Mouse (Mus musculus) MEL (cell line): ENCODE measurements around the gene Pnmal1. TPM values are rescaled to one million over a fixed set of nuclear protein-coding genes. Genes with fewer than 3 reads are reported as not detected.

Source experiments
- DNase-seq: peaks from one replicate; pipeline ENCODE4 v3.0.0; 2011; ENCODE audit warnings: low read depth, low spot score
- H3K27ac ChIP-seq: 2 replicates; pipeline ENCODE4 v1.5.1; 2012; ENCODE audit warnings: low read depth, mild to moderate bottlenecking, control low read depth, low read length, moderate library complexity; ENCODE audit not compliant: control insufficient read depth
- H3K27me3 ChIP-seq, 2 experiments: fragments of 150-350 bp in 1 of 2; sonication (generic) in 1 of 2; 2 replicates each; pipeline ENCODE4 v1.6.1; 2012; ENCODE audit warnings: low read length in 2 of 2, mild to moderate bottlenecking in 2 of 2, improper control_type of control experiment in 1 of 2, moderate library complexity in 1 of 2; ENCODE audit not compliant: insufficient read depth in 2 of 2, control insufficient read depth in 1 of 2
- H3K36me3 ChIP-seq, 2 experiments: 2 replicates each; pipeline ENCODE4 v1.6.1; 2012 to 2014; ENCODE audit warnings: low read length in 2 of 2, improper control_type of control experiment in 1 of 2, inconsistent platforms in 1 of 2, mild to moderate bottlenecking in 1 of 2; ENCODE audit not compliant: insufficient read depth in 2 of 2, control insufficient read depth in 1 of 2
- H3K4me1 ChIP-seq, 2 experiments: fragments of 150-350 bp in 1 of 2; sonication (generic) in 1 of 2; 2 replicates each; pipeline ENCODE4 v1.6.1; 2012; ENCODE audit warnings: low read length in 2 of 2, improper control_type of control experiment in 1 of 2, mild to moderate bottlenecking in 1 of 2; ENCODE audit not compliant: insufficient read depth in 2 of 2, control insufficient read depth in 1 of 2
- H3K4me3 ChIP-seq, 2 experiments: fragments of 150-350 bp in 1 of 2; sonication (generic) in 1 of 2; 2 replicates each; pipeline ENCODE4 v1.5.1; 2012; ENCODE audit warnings: low read depth in 2 of 2, low read length in 2 of 2, mild to moderate bottlenecking in 2 of 2, moderate library complexity in 2 of 2, control low read depth in 1 of 2, improper control_type of control experiment in 1 of 2; ENCODE audit not compliant: control insufficient read depth in 1 of 2, insufficient read depth in 1 of 2
- H3K79me2 ChIP-seq: 2 replicates; pipeline ENCODE4 v1.6.1; 2012; ENCODE audit warnings: mild to moderate bottlenecking, low read length, moderate library complexity; ENCODE audit not compliant: control insufficient read depth, poor library complexity, insufficient read depth
- H3K9ac ChIP-seq: 2 replicates; pipeline ENCODE4 v1.6.1; 2012; ENCODE audit warnings: low read depth, mild to moderate bottlenecking, control low read depth, low read length, moderate library complexity; ENCODE audit not compliant: control insufficient read depth, poor library complexity, severe bottlenecking
- H3K9me3 ChIP-seq: fragments of 150-350 bp; sonication (generic); replicated peaks from 2 replicates; pipeline ENCODE4 v1.6.1; 2012; ENCODE audit warnings: mild to moderate bottlenecking, low read length, improper control_type of control experiment, moderate library complexity; ENCODE audit not compliant: insufficient read depth
- BHLHE40 ChIP-seq: IDR thresholded peaks from 2 replicates; pipeline ENCODE4 v1.6.1; 2012; ENCODE audit warnings: low read depth, mild to moderate bottlenecking, inconsistent platforms, low read length, improper control_type of control experiment, borderline replicate concordance
- CHD1 ChIP-seq: IDR thresholded peaks from 2 replicates; pipeline ENCODE4 v1.6.1; 2012; ENCODE audit warnings: low read depth, mild to moderate bottlenecking, inconsistent platforms, low read length, improper control_type of control experiment
- CHD2 ChIP-seq: IDR thresholded peaks from 2 replicates; pipeline ENCODE4 v1.6.1; 2011; ENCODE audit warnings: low read length, improper control_type of control experiment
- E2F4 ChIP-seq: IDR thresholded peaks from 2 replicates; pipeline ENCODE4 v1.6.1; 2011; ENCODE audit warnings: low read depth, low read length, improper control_type of control experiment, borderline replicate concordance
- ELF1 ChIP-seq: IDR thresholded peaks from 2 replicates; pipeline ENCODE4 v1.6.1; 2014; ENCODE audit warnings: low read depth, mild to moderate bottlenecking, inconsistent platforms, low read length, improper control_type of control experiment, moderate library complexity
- ETS1 ChIP-seq: IDR thresholded peaks from 2 replicates; pipeline ENCODE4 v1.6.1; 2012; ENCODE audit warnings: low read depth, mild to moderate bottlenecking, inconsistent platforms, low read length, improper control_type of control experiment, moderate library complexity
- GABPA ChIP-seq: IDR thresholded peaks from 2 replicates; pipeline ENCODE4 v1.6.1; 2012; ENCODE audit warnings: low read depth, mild to moderate bottlenecking, inconsistent platforms, low read length, improper control_type of control experiment, moderate library complexity
- KAT2A ChIP-seq: conservative IDR thresholded peaks from 2 replicates; pipeline ENCODE4 v1.6.1; 2012; ENCODE audit warnings: low read depth, low read length, improper control_type of control experiment, inconsistent platforms
- MAFK ChIP-seq: IDR thresholded peaks from 2 replicates; pipeline ENCODE4 v1.6.1; 2011; ENCODE audit warnings: low read depth, mild to moderate bottlenecking, low read length, improper control_type of control experiment, borderline replicate concordance
- MAX ChIP-seq: IDR thresholded peaks from 2 replicates; pipeline ENCODE4 v1.6.1; 2011; ENCODE audit warnings: low read length, improper control_type of control experiment
- MEF2A ChIP-seq: IDR thresholded peaks from 2 replicates; pipeline ENCODE4 v1.6.1; 2014; ENCODE audit warnings: low read depth, mild to moderate bottlenecking, inconsistent platforms, low read length, improper control_type of control experiment; ENCODE audit not compliant: poor library complexity, insufficient replicate concordance, severe bottlenecking; ENCODE audit errors: extremely low read depth
- MYC ChIP-seq: IDR thresholded peaks from 2 replicates; pipeline ENCODE4 v1.6.1; 2011; ENCODE audit warnings: low read depth, mild to moderate bottlenecking, low read length, improper control_type of control experiment, moderate library complexity
- NELFE ChIP-seq: IDR thresholded peaks from 2 replicates; pipeline ENCODE4 v1.6.1; 2011; ENCODE audit warnings: low read depth, low read length, improper control_type of control experiment
- POLR2AphosphoS5 ChIP-seq: IDR thresholded peaks from 2 replicates; pipeline ENCODE4 v1.6.1; 2012; ENCODE audit warnings: low read depth, borderline replicate concordance, mild to moderate bottlenecking, inconsistent platforms, low read length, moderate library complexity, mixed read lengths
- RCOR1 ChIP-seq: IDR thresholded peaks from 2 replicates; pipeline ENCODE4 v1.6.1; 2012; ENCODE audit warnings: low read depth, mild to moderate bottlenecking, inconsistent platforms, low read length, improper control_type of control experiment
- TAL1 ChIP-seq: IDR thresholded peaks from 2 replicates; pipeline ENCODE4 v1.6.1; 2012; ENCODE audit warnings: mild to moderate bottlenecking, inconsistent platforms, low read length, moderate library complexity, mixed read lengths
- UBTF ChIP-seq: IDR thresholded peaks from 2 replicates; pipeline ENCODE4 v1.6.1; 2012; ENCODE audit warnings: low read depth, mild to moderate bottlenecking, inconsistent platforms, low read length, improper control_type of control experiment, moderate library complexity, borderline replicate concordance; ENCODE audit not compliant: insufficient read depth
- USF2 ChIP-seq, 2 experiments: IDR thresholded peaks; 2 replicates each; pipeline ENCODE4 v1.6.1; 2011 to 2012; ENCODE audit warnings: improper control_type of control experiment in 2 of 2, low read length in 2 of 2, borderline replicate concordance in 1 of 2, inconsistent platforms in 1 of 2, low read depth in 1 of 2, mild to moderate bottlenecking in 1 of 2; ENCODE audit not compliant: insufficient read depth in 1 of 2
- ZMIZ1 ChIP-seq: IDR thresholded peaks from 2 replicates; pipeline ENCODE4 v1.6.1; 2012; ENCODE audit warnings: low read depth, mild to moderate bottlenecking, inconsistent platforms, low read length, improper control_type of control experiment, moderate library complexity
- polyA plus RNA-seq, 2 experiments: library from polyadenylated mRNA; stranded (reverse) in 1 of 2; unstranded in 1 of 2; fragments of >175 nt in 1 of 2; fragments of >200 nt in 1 of 2; gene quantifications; 2 replicates each; pipeline versions ENCODE4 v1.2.1 to v1.2.4; 2012; ENCODE audit warnings: low replicate concordance in 2 of 2, low read depth in 1 of 2; ENCODE audit not compliant: insufficient read length in 2 of 2, insufficient read depth in 1 of 2, missing spikeins in 1 of 2
- total RNA-seq: library from RNA; depleted of rRNA; stranded (reverse); fragments of 300-350 nt; gene quantifications from 2 replicates; pipeline ENCODE4 v1.2.3, GENCODE M21; 2012

Gene Pnmal1
- total and polyA plus RNA-seq, 3 experiments: 0.19 to 0.53 TPM; not detected in 1

DNA sequence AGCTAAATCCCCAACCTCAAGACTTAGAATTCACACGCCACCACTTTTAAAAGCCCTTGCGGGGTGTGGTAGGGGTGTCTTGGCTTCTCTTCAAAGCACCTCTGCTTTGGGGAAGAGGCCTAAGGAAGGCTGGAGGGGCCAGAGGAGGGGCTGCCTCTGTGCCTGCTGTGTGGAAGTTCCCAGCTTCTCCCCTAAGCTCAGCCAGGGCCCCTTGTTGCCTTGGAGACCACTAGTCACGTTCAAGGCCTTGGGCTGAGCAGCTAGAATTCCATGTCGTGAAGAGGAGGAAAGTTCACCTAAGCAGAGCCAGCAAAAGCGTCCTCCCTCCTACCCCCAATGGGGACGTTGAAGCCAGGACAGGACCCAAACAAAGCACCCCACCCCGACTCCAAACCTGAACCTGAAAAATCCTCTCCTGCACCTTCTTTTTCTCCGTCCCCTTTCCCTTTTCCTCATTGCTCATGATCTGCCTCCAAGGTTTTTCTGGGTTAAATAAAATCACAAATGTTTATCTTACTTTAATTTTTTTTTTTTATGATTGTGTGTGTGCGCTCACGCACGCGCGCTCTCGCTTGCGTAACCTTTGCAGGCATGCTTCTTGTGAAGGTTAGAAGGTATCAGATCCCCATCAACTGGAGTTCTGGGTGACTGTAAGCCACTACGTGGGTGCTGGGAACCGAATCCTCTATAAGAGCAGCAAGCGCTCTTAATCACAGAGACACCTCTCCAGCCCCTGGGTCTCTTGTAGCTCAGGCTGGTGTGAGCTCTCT lies 32.4 kb downstream of the Pnmal1 start:
- Histone ChIP-seq H3K36me3 (peaks cover 0 to 11% of the 10 kb centered on the region in 2 experiments; a peak in 2 of 4 replicates), H3K27ac (no peak overlapping the region), H3K4me1 (peaks cover 4 to 9% of the 10 kb centered on the region in 2 experiments), H3K9me3 (no peaks in the 10 kb centered on the region), H3K27me3 (no peaks in the 10 kb centered on the region), H3K4me3 (no peak overlapping the region), H3K9ac (no peak overlapping the region; the same call in 1 of the 2 replicates), H3K79me2 (no peaks in the 10 kb centered on the region)
- DNase-seq: peak; percentile 34
- TF ChIP-seq USF2 (IDR thresholded peaks at IDR 0.05; ENCODE audit: borderline replicate concordance in 1 of 2, insufficient read depth in 1 of 2, low read depth in 1 of 2, low read length in 2 of 2): no peak
- no peak for TF ChIP-seq UBTF
- no peak for TF ChIP-seq ELF1
- no peak for TF ChIP-seq NELFE
- no peak for TF ChIP-seq RCOR1
- no peak for TF ChIP-seq ZMIZ1
- TF ChIP-seq MYC: no peak
- TF ChIP-seq TAL1: no peak
- TF ChIP-seq KAT2A: no peak
- TF ChIP-seq MEF2A: no peak
- TF ChIP-seq MAX: no peak
- no peak for TF ChIP-seq ETS1
- no peak for TF ChIP-seq GABPA
- no peak; the same call in 1 of the 2 replicates for TF ChIP-seq BHLHE40
- no peak for TF ChIP-seq E2F4
- TF ChIP-seq POLR2AphosphoS5: no peak
- no peak for TF ChIP-seq MAFK
- TF ChIP-seq CHD2: no peak
- TF ChIP-seq CHD1: no peak
